Mouse (Mus musculus) induced T-regulatory cell, adult 2 months (primary cell): ENCODE data around the gene Pdk2.
"Not testable (repeated sequence)": the region's sequence is repeated elsewhere in the genome, so short reads cannot be mapped to it uniquely, and the experiment has no call there.

Experiments used
- DNase-seq: peaks from one replicate; pipeline ENCODE4 v3.0.0-alpha.2; 2012; ENCODE audit warnings: low read depth

Pdk2 gene

GRCm38 (mm10) chr11:95026849-95027248 is 14.3 kb downstream of the Pdk2 start:
- DNase-seq = no peak

- DNase-seq = no peak
Observed at GRCm38 (mm10) chr11:95026090-95026542, 15.0 kb downstream of the Pdk2 start.

- DNase-seq = no peak
Observed at GRCm38 (mm10) chr11:95025227-95026012, 15.7 kb downstream of the Pdk2 start.

GRCm38 (mm10) chr11:95024439-95025184 is 16.5 kb downstream of the Pdk2 start:
- no peak for DNase-seq

GRCm38 (mm10) chr11:95023481-95023880 is 17.7 kb downstream of the Pdk2 start:
- no peak for DNase-seq

GRCm38 (mm10) chr11:95022237-95022992 is 18.7 kb downstream of the Pdk2 start:
- DNase-seq = peak; percentile 49

GRCm38 (mm10) chr11:95015484-95015883 is 25.7 kb downstream of the Pdk2 start:
- DNase-seq = no peak

- no peak for DNase-seq
Observed at GRCm38 (mm10) chr11:95012487-95012886, 28.7 kb downstream of the Pdk2 start.

- no peak for DNase-seq
Observed at GRCm38 (mm10) chr11:95012075-95012474, 29.1 kb downstream of the Pdk2 start.

- DNase-seq = no peak
Observed at GRCm38 (mm10) chr11:95011416-95011815, 29.7 kb downstream of the Pdk2 start.

- DNase-seq = not testable (repeated sequence)
Observed at GRCm38 (mm10) chr11:95010841-95011403, 30.2 kb downstream of the Pdk2 start.

- no peak for DNase-seq
Observed at GRCm38 (mm10) chr11:95010141-95010739, 30.9 kb downstream of the Pdk2 start.

GRCm38 (mm10) chr11:95009629-95010014 is 31.5 kb downstream of the Pdk2 start, which contains the start of gene Samd14:
Gene Samd14, plus strand, starts transcription at chr11:95009879.
- peak; percentile 59 for DNase-seq

GRCm38 (mm10) chr11:95008661-95009628 is 32.2 kb downstream of the Pdk2 start:
- DNase-seq = peak; percentile 52

- DNase-seq = no peak
Observed at GRCm38 (mm10) chr11:95007418-95007817, 33.7 kb downstream of the Pdk2 start.

GRCm38 (mm10) chr11:95006525-95007219 is 34.5 kb downstream of the Pdk2 start:
- DNase-seq = peak; percentile 87

GRCm38 (mm10) chr11:95006038-95006437 is 35.1 kb downstream of the Pdk2 start:
- DNase-seq = no peak

GRCm38 (mm10) chr11:95004937-95005198 is 36.3 kb downstream of the Pdk2 start:
- DNase-seq = no peak

- DNase-seq = no peak
Observed at GRCm38 (mm10) chr11:95004136-95004936, 36.8 kb downstream of the Pdk2 start.
